Mouse (Mus musculus) forebrain, embryonic 11.5 days (tissue): ENCODE results near the gene Ddx27. TPM values are rescaled to one million over a fixed set of nuclear protein-coding genes. Genes with fewer than 3 reads are reported as not detected.

ENCODE experiments used
- ATAC-seq: fragments of 200-750 bp; cut with Nextera tagmentation; replicated peaks from 2 replicates; pipeline ENCODE4 v1.8.0; 2017; ENCODE audit warnings: moderate TSS enrichment; ENCODE audit not compliant: low FRiP score
- DNase-seq: peaks from one replicate; pipeline ENCODE4 v3.0.0-alpha.2; 2017; ENCODE audit warnings: low spot score
- H3K27ac ChIP-seq: fragments of 300-500 bp; sonication (generic); 2 replicates; pipeline ENCODE4 v1.5.1; 2014; ENCODE audit warnings: low read depth, low read length
- H3K27me3 ChIP-seq: fragments of 300-500 bp; sonication (generic); 2 replicates; pipeline ENCODE4 v1.6.1; 2014; ENCODE audit warnings: mild to moderate bottlenecking, low read length, mixed read lengths; ENCODE audit not compliant: control insufficient read depth, insufficient read depth
- H3K36me3 ChIP-seq: fragments of 300-500 bp; sonication (generic); 2 replicates; pipeline ENCODE4 v1.6.1; 2014; ENCODE audit warnings: mild to moderate bottlenecking, low read length, moderate library complexity, mixed read lengths; ENCODE audit not compliant: control insufficient read depth, insufficient read depth
- H3K4me1 ChIP-seq: fragments of 300-500 bp; sonication (generic); replicated peaks from 2 replicates; pipeline ENCODE4 v1.6.1; 2014; ENCODE audit warnings: low read length, mixed read lengths; ENCODE audit not compliant: control insufficient read depth, insufficient read depth
- H3K4me2 ChIP-seq: fragments of 300-500 bp; sonication (generic); 2 replicates; pipeline ENCODE4 v1.6.1; 2014; ENCODE audit warnings: low read depth, mild to moderate bottlenecking, low read length, moderate library complexity, mixed read lengths; ENCODE audit not compliant: severe bottlenecking
- H3K4me3 ChIP-seq: fragments of 300-500 bp; sonication (generic); 2 replicates; pipeline ENCODE4 v1.5.1; 2014; ENCODE audit warnings: low read depth, low read length
- H3K9ac ChIP-seq: fragments of 300-500 bp; sonication (generic); 2 replicates; pipeline ENCODE4 v1.6.1; 2014; ENCODE audit warnings: low read length
- H3K9me3 ChIP-seq: fragments of 300-500 bp; sonication (generic); 2 replicates; pipeline ENCODE4 v1.6.1; 2016; ENCODE audit warnings: low read length, mixed read lengths; ENCODE audit not compliant: control insufficient read depth
- WGBS: fragments of 180-500 bp; shearing (Covaris S2); extraction: QIAGEN DNeasy Blood & Tissue Kit; methylation state at CpG from one replicate; pipeline ENCODE4 v1.1.7; 2014; 5-methylcytosine and 5-hydroxymethylcytosine counted together
- polyA plus RNA-seq: library from polyadenylated mRNA; unstranded; fragments of >200 nt; fragmentation: Nextera tagmentation; extraction: Ambion mirVana; gene quantifications from 2 replicates; pipeline ENCODE4 v1.2.1, GENCODE M21; 2014

The Ddx27 gene
- polyA plus RNA-seq, 1 experiment from 2014 or later: 60.3 TPM

DNA sequence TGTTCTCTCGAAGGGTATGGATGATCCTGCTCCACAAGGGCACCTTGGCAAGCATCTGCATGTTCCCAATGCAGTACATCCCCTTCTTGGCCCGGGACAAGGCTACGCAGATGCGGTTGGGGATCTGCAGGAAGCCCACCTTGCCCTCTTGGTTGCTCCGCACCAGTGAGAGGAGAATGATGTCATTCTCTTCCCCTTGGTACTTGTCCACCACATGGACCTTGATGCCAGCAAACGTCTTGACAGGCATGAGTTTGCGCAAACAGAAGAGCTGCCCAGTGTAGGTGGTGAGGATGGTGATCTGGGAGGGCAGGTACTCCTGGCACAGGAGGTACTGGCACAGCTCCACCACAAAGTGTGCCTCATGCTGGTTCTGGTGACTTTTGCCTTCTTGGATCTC is 23.7 kb downstream of the Ddx27 start:
- Histone ChIP-seq H3K9me3 (no peaks in the 10 kb centered on the region), H3K9ac (no peak overlapping the region), H3K36me3 (peaks cover 19% of the 10 kb centered on the region), H3K4me2 (no peak overlapping the region), H3K4me3 (no peak overlapping the region), H3K27ac (no peak overlapping the region), H3K27me3 (no peaks in the 10 kb centered on the region), H3K4me1 (no peaks in the 10 kb centered on the region)
- DNase-seq (no peak), ATAC-seq (no peak)
- 93% methylated on average over 7 of the region's 7 CpGs for WGBS

DNA sequence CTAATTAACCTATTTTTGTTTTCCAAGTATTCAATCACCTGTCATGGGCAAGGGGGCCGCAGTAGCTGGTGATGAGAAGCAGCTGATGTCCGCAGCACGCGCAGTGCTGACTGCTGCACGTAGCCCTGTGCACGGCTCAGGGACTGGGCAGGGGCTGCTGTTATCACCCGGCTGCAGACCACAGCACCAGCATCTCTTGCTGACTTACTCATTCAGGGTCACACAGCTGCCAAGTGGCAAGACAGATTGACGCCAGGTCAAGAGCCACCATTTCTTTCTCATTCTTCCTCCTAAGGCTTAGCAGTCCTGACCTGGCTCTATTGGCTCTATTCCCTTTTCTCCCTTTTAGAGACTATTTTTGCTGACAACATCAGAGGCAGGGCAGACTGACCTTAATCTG is 24.4 kb downstream of the Ddx27 start:
- 91% methylated on average over 8 of the region's 8 CpGs for WGBS
- H3K4me3 ChIP-seq: no peak overlapping the region

DNA sequence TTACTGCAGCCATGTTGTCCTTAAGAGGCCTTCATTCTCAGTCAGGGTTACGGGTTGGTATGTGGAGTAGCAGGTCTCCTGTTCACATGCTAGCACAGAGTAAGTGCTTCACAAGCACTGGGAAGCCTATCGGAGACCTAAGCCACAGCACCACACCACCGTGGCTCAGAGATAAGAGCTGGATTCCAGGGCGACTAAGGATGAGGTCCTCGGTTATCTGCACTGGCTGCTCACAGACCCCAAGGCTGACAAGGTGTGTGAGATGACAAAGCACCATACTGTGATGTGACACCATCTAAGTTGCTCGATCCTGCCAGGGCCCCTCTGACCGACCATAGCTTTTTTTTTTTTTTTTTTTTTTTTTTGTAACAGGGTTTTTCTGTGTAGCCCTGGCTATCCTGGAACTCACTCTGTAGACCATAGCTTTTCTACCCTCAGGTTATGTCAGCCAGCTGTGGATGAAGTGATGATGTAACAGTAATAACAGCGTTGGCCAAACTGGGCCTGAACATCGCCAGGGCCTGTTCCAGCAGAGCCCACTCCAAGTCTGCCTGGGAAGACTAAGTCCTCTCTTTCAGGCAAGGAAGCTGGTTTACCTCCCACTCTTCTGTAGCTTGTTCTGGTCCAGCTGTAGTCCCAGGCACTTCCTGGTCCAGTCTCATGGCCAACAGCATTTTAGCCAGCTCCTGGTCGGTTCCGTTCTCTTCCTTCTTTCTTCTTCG is 28.6 kb downstream of the Ddx27 start:
- WGBS: 92% methylated on average over 12 of the region's 12 CpGs
- 0 out of 2 replicates have a peak overlapping the region, but pooled peaks have one; percentile 25 for H3K27ac ChIP-seq
- no peak for ATAC-seq

More for the DNA sequence above, 24.4 kb downstream of the Ddx27 start:
- H3K4me1 ChIP-seq: no peaks in the 10 kb centered on the region
- DNase-seq (no peak), ATAC-seq (no peak)
- H3K27ac ChIP-seq: no peak overlapping the region
- no peak overlapping the region for H3K4me2 ChIP-seq
- H3K27me3 ChIP-seq: no peaks in the 10 kb centered on the region
- no peaks in the 10 kb centered on the region for H3K9me3 ChIP-seq
- H3K9ac ChIP-seq: no peak overlapping the region
- peaks cover 17% of the 10 kb centered on the region for H3K36me3 ChIP-seq

DNA sequence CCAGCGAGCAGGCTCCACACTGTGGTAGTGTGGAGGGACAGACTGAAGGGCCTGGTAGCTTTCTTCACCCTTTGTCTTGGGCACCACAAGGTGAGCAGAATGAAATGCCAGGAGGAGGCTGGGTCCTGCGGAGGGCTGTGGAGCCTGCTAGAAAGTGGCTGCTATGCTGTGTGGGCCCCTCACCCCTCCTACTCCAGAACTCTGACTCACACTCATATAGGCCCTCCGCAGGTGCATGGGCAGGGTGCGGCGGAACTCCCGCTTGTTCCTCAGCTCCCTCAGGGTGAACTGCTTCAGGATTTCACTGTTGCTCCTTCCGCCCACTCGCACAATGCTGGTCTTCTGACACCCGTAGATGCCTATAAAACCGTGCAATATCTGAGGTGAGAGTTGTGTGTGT is 33.2 kb downstream of the Ddx27 start:
- no peak overlapping the region for H3K27ac ChIP-seq
- H3K9me3 ChIP-seq: no peaks in the 10 kb centered on the region
- no peak overlapping the region for H3K4me3 ChIP-seq
- DNase-seq (no peak), ATAC-seq (no peak)
- peaks cover 15% of the 10 kb centered on the region for H3K36me3 ChIP-seq
- H3K4me2 ChIP-seq: no peak overlapping the region
- WGBS: 97% methylated on average over 10 of the region's 10 CpGs
- H3K27me3 ChIP-seq: no peaks in the 10 kb centered on the region
- H3K9ac ChIP-seq: no peak overlapping the region
- peaks cover 2% of the 10 kb centered on the region; the same call in 1 of the 2 replicates for H3K4me1 ChIP-seq

More for the DNA sequence above, 28.6 kb downstream of the Ddx27 start:
- no peak overlapping the region for H3K4me3 ChIP-seq
- DNase-seq: no peak
- H3K36me3 ChIP-seq: peaks cover 20% of the 10 kb centered on the region
- no peaks in the 10 kb centered on the region for H3K4me1 ChIP-seq
- H3K4me2 ChIP-seq: no peak overlapping the region
- H3K27me3 ChIP-seq: no peaks in the 10 kb centered on the region
- H3K9ac ChIP-seq: no peak overlapping the region
- H3K9me3 ChIP-seq: no peaks in the 10 kb centered on the region

DNA sequence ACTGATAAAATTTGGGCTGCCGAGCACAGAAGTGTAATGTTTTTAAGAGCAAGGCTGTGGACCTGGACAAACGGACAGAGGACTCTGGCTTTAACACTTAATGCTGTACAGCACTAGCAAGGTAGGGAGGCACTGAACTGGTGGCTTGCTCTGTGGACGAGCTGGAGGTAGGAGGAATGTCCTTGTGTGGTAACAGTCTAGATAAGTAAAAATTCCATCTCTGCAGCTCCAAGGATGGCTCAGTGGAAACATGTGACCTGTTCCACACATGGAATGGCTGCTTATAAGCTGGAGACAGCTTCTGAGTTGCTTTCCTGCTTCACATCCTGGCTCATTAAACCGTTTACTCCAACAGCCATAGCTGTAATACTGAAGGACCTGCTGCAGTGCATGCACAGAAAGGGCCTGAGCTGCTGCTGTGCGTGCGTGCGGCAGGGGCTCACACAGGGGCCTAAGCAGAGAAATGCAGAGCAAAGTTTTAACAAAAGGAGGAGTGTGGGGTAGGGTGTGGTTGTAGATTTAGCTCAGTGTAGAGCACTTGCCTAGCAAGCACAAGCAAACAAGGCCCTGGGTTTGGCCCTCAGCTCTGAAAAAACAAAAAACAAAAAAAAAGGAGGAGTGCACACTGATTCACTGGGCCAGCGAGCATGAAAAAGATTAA is 33.8 kb downstream of the Ddx27 start:
- H3K4me1 ChIP-seq: peaks cover 5% of the 10 kb centered on the region; the same call in 1 of the 2 replicates
- no peak overlapping the region for H3K27ac ChIP-seq
- H3K4me3 ChIP-seq: no peak overlapping the region
- peaks cover 15% of the 10 kb centered on the region for H3K36me3 ChIP-seq
- H3K9me3 ChIP-seq: no peaks in the 10 kb centered on the region
- no peak overlapping the region for H3K9ac ChIP-seq
- H3K27me3 ChIP-seq: no peaks in the 10 kb centered on the region
- ATAC-seq: no peak
- WGBS: 88% methylated on average over 8 of the region's 8 CpGs
- H3K4me2 ChIP-seq: no peak overlapping the region
- DNase-seq: no peak

DNA sequence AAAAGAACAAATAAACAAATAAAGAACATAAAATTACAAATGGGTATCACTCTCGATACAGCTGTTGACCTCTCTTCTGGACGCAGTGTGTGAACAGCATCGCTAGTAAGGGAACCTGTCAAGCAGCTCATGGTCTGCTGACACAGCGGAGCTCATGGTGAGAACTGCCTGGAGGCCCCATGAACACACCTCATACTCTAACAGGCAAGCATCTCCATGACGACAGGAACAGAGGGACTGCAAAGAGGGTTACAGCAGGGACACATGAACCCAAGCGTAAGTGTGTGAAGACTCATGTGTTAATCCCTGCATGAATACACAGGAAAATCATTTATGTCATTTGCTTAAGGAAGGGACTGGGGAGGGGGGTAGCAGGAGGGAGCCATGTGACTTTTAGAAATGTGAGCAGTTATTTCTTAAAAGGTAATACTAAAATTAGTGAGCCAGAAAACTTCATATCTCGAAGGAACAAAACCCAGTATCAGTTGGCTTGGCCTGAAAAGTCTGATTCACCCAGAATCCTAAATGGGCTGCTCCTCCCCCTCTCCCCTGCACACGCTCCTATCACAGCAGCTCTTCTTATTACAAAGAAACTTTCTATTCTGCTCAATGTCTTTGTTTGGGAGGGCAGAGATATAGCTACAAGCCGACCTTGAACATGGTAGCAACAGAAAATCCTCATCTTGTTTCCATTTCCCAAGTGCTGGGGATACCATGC is 38.3 kb downstream of the Ddx27 start:
- Histone ChIP-seq H3K4me2 (no peak overlapping the region), H3K4me1 (peaks cover 5% of the 10 kb centered on the region; the same call in 1 of the 2 replicates), H3K4me3 (no peak overlapping the region), H3K9ac (no peak overlapping the region), H3K9me3 (no peaks in the 10 kb centered on the region), H3K36me3 (peaks cover 10% of the 10 kb centered on the region; the same call in 1 of the 2 replicates), H3K27ac (no peak overlapping the region), H3K27me3 (no peaks in the 10 kb centered on the region)
- DNase-seq (peak; percentile 47), ATAC-seq (no peak)
- 71% methylated on average over 9 of the region's 9 CpGs for WGBS

DNA sequence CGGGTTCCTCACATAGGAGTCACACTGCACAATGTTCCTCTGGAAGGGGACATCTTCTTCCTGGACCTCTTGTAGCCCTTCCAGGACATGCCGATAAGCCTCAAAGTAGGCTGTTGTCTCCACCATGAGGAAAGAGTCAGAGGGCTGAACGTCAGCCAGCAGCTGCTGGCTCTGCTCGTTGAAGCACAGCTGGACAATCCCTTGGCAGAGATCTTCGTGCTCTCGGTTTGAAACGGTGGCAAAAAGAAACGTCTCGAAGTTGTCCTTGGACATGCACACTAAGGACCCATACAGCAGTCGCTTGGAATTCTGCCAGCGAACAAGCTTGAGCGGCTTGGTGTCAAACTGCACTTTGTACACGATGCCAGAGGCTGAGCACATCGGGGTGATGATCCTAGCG is 40.4 kb downstream of the Ddx27 start:
- H3K4me3 ChIP-seq: no peak overlapping the region
- no peak overlapping the region for H3K27ac ChIP-seq
- H3K4me2 ChIP-seq: no peak overlapping the region
- no peak overlapping the region for H3K9ac ChIP-seq
- peaks cover 8% of the 10 kb centered on the region; the same call in 1 of the 2 replicates for H3K36me3 ChIP-seq
- no peak for DNase-seq
- no peaks in the 10 kb centered on the region for H3K27me3 ChIP-seq
- ATAC-seq: no peak
- peaks cover 5% of the 10 kb centered on the region; the same call in 1 of the 2 replicates for H3K4me1 ChIP-seq
- 96% methylated on average over 15 of the region's 15 CpGs for WGBS
- no peaks in the 10 kb centered on the region for H3K9me3 ChIP-seq

DNA sequence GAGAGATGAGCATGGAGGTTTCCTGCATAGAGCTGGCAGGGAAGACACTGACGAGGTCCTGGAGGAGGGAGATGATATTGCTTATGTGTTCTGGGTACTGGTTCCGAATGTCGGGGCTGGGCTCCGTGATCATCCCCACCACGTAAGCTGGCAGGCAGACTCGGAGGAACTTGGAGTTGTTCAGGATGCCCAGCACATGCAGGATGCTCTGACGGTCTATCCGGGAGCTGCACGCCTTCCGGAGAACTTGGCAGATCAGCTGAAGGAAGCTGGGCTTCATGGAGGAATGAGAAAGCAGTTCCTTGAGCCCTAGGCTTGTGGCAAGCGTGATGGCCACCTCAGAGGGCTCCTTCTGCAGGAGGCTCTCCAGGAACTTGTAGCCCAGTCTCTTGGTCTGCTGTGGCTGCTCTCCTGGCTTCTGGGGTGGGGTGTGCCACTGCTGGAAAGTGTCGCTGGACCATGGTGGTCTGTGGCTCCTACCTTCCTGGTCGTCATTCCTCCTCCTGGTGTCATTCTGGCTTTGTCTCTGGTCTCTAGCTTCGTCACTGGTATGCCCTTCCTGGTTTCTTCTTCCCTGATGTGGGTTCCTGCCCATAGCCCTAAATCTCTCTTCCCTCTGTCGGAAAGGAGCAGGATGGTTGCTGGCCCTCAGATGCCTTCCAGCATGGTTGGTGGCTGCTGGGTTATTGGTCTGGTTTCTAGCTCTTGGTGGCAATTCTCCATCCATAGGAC is 41.4 kb downstream of the Ddx27 start:
- Histone ChIP-seq H3K9ac (no peak overlapping the region), H3K36me3 (peaks cover 8% of the 10 kb centered on the region; the same call in 1 of the 2 replicates), H3K4me1 (peaks cover 8% of the 10 kb centered on the region), H3K27ac (no peak overlapping the region), H3K27me3 (no peaks in the 10 kb centered on the region), H3K9me3 (no peaks in the 10 kb centered on the region), H3K4me2 (no peak overlapping the region), H3K4me3 (no peak overlapping the region)
- DNase-seq (peak; percentile 46), ATAC-seq (no peak)
- 95% methylated on average over 15 of the region's 15 CpGs for WGBS
